Mouse (Mus musculus): ENCODE data around the gene Noxred1.
"Not testable (repeated sequence)": the region's sequence is repeated elsewhere in the genome, so short reads cannot be mapped to it uniquely, and the experiment has no call there.

Gene Noxred1

DNA sequence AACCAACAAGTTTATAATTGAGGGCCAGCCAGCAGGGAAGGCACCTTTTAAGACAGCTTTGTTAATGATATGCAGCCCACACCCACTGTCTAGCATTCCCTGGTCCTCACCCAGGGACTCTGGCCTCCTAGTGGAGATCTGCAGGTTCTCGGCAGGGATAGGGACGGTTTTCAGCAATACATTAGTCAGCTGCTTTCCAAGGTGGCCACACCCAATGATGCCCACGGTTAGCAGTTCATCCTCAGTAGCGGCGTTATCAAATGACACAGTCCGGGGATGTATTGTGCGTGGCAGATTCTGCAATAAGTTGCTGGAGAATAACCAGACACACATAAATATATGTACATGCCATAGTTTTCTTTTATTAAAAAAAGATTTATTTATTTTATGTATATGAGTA lies 11.7 kb downstream of the Noxred1 start:
- no peak for DNase-seq

DNA sequence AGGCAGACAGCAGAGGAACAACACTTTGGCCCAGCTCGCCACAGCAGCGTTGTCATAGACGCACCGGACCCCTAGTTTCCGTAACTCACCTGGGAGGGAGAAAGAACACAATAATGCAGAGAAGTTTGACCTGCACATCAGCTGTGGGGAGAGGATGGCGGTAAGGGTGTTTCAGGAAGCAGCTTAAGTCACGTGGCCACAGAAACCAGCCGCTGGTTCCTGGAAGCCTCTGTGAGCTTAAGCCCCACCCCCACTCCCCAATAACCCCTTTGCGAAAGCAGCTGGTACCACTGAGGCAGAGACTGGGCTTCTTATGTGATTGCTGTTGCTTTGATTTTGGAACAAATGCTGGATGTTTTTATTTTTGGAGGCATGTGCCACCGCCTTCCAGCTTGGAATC lies 13.6 kb downstream of the Noxred1 start:
- no peak for DNase-seq

DNA sequence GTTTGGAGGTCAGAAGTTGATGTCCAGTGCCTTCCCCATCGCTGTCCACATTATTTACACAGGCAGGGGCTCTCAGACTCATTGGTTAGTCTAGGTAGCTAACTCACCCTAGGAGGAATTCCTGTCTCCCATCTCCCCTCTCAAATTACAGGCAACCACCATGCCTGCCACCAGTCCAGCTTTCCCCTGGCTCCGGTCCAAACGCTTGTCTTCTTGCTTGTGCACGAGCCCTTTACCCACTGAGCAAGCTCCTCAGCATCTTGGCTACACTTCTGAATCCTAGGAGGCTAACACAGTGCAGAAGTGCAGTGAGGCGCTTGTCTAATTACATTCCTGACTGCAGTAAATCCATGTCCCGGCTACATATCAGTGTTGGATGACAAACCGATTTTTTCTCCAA lies 19.2 kb downstream of the Noxred1 start:
- no peak for DNase-seq

DNA sequence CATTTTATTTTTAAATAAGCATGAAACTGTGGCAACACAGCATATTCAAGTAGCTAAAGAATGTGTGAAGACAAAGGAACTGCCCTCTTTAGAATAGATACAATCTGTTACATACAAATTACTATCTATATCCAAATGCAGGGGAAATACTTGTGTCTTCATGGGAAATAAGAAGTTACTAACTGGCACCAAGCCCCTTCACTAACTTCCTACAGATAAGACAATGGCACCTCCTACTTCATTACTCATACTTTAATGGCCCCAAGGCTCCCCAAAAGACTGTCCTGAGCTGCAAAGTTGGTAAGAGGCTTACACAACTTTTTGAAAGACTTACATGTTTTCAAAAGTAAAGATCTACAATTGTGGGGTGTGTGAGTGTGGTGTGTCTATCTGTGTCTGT lies 20.9 kb downstream of the Noxred1 start:
- no peak for DNase-seq

DNA sequence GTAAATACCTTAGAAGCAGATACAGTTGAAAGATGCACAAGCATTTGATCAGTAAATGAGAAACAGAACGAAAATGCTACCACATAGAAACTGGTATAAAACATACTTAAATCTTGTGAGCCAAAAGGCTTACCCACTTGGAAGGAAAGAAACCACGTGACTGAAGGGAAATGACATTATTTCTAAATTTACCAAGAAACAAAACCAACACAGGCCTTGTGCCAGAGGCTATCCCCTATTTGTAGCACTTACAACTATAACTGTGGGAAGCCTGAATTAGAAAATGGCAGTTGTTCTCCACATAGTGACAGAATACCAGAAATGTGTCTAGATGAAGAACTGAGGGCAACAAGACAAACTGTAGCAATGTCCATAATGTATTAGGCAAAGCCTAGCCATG lies 22.5 kb downstream of the Noxred1 start:
- DNase-seq = no peak

DNA sequence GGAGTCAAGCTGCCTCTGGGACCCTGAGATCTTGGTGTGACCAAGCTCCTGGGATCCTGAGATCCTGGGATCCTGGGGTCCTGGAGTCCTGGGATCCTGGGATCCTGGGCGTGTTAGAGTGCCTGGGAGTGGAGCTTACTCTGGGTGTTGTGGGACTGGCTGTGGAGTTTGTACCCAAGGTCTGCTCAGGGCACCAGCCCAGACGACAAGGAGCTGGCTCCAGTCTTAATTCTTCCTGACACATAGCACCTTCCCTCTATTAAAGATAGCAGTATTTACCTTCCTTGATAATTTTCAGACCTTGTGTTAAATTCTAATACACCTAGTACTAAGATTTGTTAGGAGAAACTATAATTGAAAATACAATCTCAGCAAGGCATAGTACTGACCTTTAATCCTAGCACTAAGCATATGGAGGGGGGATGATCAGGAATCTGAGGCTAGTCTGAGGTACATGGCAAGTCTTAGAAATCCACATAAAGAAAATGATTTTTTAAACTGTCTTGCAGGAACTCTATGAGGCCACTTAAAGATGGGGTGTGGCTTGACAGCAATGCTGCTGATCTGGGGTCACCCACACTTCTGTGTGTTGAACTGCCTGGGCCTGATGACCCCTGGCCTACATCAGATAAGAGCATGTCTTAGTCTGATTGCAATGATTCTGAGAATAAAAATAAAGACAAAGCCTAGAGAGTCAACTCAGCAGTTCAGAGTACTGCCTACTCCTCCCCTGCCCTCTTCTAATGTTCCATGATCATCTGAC lies 25.5 kb downstream of the Noxred1 start:
- no peak for DNase-seq

DNA sequence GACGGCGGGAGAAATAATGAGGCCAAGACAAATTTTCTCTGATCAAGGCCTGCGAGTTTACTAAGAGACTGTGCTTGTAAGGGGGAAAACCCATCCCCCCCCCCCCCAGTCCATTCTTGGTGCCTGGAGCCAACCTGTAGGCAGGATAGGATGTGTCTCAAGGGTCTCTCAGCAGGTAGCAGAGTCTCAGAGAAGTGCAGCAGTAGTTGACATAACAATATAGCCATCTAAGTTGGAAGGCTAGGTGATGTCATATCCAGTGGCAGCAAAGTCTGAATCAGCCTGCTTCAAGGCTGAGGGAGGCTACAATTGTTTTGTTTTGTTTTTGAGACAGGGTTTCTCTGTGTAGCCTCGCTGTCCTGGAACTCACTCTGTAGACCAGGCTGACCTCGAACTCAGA lies 32.7 kb downstream of the Noxred1 start:
- not testable (repeated sequence) for DNase-seq

DNA sequence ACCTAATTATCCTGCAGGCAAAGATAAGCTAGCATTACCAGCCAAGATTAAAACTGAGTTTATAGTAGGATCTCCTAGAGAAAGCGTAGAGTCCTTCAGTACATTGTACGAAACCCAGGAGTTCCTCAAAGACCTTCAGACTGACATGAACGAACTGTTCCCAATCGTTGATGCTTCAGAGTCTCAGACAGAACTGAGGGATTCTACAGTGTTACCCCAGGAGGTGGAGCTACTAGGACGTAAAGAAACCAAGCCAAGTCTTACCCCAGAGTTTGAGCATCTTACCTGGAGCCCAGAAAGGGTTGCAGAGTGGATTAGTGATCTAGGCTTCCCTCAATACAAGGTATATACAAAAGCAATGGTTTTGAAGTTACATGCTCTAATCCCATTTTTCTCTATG lies 36.8 kb downstream of the Noxred1 start:
- no peak for DNase-seq

DNA sequence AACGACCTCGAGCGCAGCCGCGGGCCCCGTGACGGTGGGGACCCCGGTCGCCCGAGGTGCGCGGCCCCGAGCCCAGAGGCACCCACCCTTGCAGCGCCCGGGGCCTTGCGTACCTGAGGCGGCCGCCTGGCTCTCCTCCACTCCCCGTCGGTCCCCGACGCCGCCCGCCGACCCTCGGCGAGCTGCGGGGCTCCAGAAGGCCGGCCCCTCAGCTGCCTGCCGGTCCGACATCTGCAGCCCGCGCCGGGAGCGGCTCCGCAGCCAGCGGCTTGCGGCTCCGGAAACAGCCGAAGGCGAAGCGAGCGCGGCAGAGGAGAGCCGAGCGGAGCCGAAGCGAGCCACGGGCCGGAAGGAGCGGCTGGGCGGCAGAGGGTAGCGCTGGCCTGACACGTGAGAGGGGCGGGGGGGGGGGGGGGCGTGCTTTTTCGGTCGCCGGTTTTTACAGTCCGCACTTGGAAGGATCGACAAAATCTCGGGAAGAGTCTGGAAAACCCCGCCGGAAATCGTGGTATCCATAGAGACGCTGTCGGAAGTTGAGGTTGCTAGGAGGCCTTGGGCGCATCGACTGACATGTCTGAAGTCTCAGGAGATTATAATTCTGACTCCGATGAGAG lies 38.5 kb downstream of the Noxred1 start, which contains the start of gene Tmed8:
Gene Tmed8, minus strand, starts transcription at position 482 of the 614 bp plus-strand sequence.
- DNase-seq = peak; percentile 80 to 85

DNA sequence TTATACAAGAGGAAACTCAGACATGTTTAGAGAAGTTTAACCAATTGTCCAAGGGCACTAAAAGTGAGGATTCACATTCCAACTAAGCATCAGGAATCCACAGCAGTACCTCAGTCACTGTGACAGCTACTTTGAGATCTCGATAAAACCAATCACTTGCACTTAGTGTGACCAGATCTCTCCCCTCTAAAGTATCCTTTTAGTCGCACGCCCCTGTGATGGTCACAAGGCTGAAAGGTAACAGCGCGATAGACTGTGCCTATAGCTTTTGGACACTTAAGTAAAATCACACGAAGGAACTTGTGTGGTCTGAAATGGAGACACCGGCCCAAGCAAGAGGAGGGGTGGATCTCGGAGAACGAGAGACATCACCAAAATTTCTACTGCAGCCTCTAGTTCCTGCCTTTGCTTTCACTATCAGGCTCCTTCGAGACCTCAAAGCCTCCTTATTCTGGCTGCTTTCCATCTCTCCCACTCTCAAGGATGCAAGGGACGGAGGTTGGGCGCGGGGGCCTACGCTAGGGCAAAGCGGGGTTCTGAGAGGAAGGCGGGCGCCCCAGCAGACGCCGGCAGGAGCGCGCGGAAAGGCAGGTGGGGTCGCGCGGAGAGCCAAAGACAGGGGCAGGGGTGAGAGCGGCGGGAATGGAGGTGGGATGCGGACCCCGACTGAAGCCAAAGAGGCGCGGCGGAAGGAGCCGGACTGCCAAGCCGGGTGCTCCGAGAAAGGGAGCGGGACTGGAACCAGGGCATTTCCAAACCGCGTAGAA lies 39.1 kb downstream of the Noxred1 start, which contains the start of gene Samd15:
Gene Samd15, plus strand, starts transcription at position 518 of the 767 bp plus-strand sequence.
- no peak for DNase-seq

DNA sequence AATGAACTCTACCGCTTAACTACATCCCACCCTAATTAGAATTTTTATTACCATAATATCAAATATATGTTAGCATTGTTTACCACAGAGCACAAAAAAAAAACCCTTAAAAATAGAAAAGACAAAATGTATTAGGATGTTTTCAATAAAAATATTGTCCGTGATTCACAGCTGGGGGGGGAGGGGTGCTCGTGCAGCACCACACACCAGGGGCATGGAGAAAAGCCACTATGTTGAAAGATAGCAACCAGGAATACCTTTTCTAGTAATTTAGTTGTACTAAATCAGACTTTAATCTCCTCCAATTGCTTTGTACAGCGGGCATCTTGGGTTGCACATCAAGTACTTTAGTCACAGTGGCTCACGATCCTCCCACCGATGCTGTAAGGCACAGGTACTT lies 39.7 kb downstream of the Noxred1 start:
- no peak for DNase-seq

DNA sequence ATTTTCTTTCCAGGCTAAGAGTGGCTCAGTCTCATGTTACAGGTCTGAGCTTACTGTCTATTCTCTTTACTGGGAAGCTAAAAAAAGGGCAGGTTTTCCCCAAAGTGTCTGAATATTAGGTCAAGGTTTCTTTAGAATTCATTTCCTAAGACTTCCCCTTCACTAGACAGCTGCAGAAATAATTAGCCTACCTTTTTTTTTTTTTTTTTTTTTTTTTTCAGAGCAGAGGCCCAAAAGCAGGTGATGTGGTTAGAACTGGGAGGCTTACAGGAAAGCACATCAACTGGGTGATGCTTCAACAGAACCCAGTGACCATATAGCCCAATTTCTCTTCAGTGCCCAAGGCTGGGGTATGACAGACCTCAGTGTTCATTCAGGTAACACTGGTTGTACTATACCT lies 42.2 kb downstream of the Noxred1 start:
- DNase-seq = no peak

DNA sequence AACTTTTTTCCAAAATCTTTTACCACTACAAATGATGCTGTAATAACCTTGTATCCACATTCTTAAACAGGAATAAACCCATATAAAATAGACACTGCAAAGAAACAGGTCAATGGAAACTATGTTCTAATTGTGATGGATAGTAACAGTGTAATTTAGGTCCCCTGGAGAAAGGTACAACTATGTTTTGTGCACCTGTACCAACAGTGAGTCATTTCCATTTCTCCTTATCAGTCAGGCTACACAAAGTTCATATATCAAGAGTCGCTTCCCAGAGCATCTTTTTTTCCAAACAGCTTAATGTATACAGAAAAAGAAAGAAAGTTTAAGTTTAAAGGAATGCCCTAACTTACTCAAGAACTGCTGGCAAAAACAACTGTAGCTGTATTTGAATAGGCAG lies 43.5 kb downstream of the Noxred1 start:
- no peak for DNase-seq

DNA sequence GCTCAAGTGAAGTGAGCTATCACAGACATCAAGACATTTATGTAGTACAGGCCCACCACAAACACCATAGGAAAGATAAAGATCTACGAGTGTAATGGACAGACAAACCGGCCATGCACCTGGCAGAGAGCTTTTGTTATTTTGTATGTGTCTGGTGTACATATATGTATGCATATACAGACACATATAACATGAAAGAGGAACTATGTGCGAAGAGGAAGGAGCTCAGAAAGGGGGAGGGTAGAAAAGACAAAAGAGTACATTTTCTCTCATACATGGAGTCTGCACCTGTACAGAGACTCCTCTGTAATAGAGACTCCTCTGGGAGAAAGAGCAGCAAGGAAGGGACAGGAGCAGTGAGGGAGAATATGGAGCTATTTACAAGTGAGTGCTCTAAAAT lies 45.5 kb downstream of the Noxred1 start:
- DNase-seq = peak in 1 of 2 experiments; percentile 40

DNA sequence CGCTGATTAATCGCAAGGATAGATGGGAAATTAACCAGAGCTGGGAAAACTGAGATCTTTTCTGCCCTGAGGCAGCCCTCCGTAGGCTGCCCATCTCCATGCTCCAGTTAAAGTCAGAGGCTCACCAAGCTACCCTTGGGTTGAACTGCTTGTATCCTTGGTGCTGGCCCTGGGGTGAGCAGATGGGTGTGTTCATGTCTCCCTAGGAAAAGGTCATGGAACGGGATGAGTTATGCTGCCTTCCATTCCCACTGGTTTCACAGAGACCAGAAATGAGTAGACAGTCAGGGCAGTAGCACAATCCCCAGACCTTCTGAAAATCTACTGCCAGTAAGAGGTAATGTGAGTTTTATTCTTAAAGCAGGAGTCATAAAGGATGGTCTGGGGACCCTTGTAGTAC lies 60.9 kb downstream of the Noxred1 start:
- DNase-seq = no peak

DNA sequence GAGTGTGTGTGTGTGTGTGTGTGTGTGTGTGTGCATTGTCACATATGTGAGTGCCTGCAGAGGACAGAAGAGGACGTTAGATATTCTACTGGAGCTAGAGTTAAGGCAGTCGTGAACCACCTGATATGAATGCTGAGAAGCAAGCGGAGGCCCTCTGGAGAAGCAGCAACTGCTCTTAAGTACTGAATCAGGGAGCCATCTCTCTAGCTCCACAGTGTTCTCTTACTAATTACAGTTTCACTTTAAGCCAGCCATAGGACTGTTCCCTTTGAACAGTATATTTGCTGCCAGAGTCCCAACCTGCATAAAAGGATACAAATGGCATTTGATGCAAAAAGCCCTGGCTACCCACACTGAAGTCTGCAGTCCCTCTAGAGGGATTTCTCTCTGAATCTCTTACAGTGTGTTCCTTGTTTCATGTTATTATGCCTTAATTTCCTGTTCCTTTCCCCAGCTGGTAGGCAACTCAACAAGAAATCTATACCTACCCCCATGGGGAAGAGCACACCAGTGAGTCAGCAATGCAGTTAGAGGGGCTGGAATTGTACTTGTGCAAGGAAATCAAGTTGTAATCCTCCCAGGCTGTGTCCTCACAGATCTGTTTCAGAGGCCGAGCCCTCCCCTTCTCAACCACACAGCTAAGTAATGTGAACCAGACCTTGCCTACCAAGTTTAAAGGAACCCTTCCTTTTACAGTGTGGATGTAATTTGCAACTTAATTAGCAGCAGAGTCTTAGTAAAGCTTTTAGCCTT lies 63.2 kb downstream of the Noxred1 start:
- no peak for DNase-seq

Measured in B cell, adult 2 months (primary cell).